Mouse (Mus musculus) embryo, embryonic 11.5 days (tissue): Measurements from ENCODE around the gene Gpr34.

Experiments used
- DNase-seq: peaks from one replicate; pipeline ENCODE4 v3.0.0-alpha.2; 2012; ENCODE audit warnings: low read depth, low spot score

Gpr34 gene

GRCm38 (mm10) chrX:13631599-13632283, at the start of gene Gpr34:
Gene Gpr34 (plus strand): TSS chrX:13632089.
- DNase-seq, result no peak

GRCm38 (mm10) chrX:13599373-13599772, 32.5 kb upstream of the Gpr34 start:
- DNase-seq, result no peak

- DNase-seq, result no peak
These were observed 31.9 kb upstream of the Gpr34 start for GRCm38 (mm10) chrX:13599966-13600365.

GRCm38 (mm10) chrX:13606741-13607140, 25.1 kb upstream of the Gpr34 start:
- DNase-seq, result no peak

- DNase-seq, result no peak
These were observed 24.1 kb upstream of the Gpr34 start for GRCm38 (mm10) chrX:13607752-13608151.

- DNase-seq, result no peak
These were observed 20.8 kb upstream of the Gpr34 start for GRCm38 (mm10) chrX:13611114-13611513.

GRCm38 (mm10) chrX:13612115-13612514, 19.8 kb upstream of the Gpr34 start:
- DNase-seq, result no peak

- no peak for DNase-seq
These were observed 15.2 kb upstream of the Gpr34 start for GRCm38 (mm10) chrX:13616726-13617125.

GRCm38 (mm10) chrX:13617294-13617693, 14.6 kb upstream of the Gpr34 start:
- DNase-seq, result no peak

GRCm38 (mm10) chrX:13618476-13618875, 13.4 kb upstream of the Gpr34 start:
- no peak for DNase-seq

- DNase-seq, result no peak
These were observed 10.4 kb upstream of the Gpr34 start for GRCm38 (mm10) chrX:13621473-13621872.

GRCm38 (mm10) chrX:13622654-13623053, 9.2 kb upstream of the Gpr34 start:
- no peak for DNase-seq

GRCm38 (mm10) chrX:13636398-13636797, 4.5 kb downstream of the Gpr34 start:
- DNase-seq, result no peak

GRCm38 (mm10) chrX:13638894-13639293, 7.0 kb downstream of the Gpr34 start:
- DNase-seq, result no peak

- no peak for DNase-seq
These were observed 20.0 kb downstream of the Gpr34 start for GRCm38 (mm10) chrX:13651889-13652288.

GRCm38 (mm10) chrX:13652291-13652690, 20.4 kb downstream of the Gpr34 start:
- DNase-seq, result no peak

GRCm38 (mm10) chrX:13655005-13655421, 23.1 kb downstream of the Gpr34 start:
- no peak for DNase-seq

GRCm38 (mm10) chrX:13655906-13656305, 24.0 kb downstream of the Gpr34 start:
- no peak for DNase-seq

- peak; percentile 9 for DNase-seq
These were observed 24.8 kb downstream of the Gpr34 start for GRCm38 (mm10) chrX:13656721-13657120.

GRCm38 (mm10) chrX:13658616-13659140, 26.8 kb downstream of the Gpr34 start:
- DNase-seq, result no peak

GRCm38 (mm10) chrX:13659201-13659890, 27.5 kb downstream of the Gpr34 start:
- no peak for DNase-seq

- no peak for DNase-seq
These were observed 29.2 kb downstream of the Gpr34 start, which contains the start of gene Gpr82 for GRCm38 (mm10) chrX:13661063-13661462. Gene Gpr82 (plus strand): TSS chrX:13661363.

- DNase-seq, result no peak
These were observed 37.0 kb downstream of the Gpr34 start for GRCm38 (mm10) chrX:13668867-13669266.
